Mouse (Mus musculus) testis, adult 2 months (tissue): ENCODE results near the gene Znrf4.

Experiments used
- CTCF ChIP-seq: fragments of 200-500 bp; IDR thresholded peaks from 2 replicates; pipeline ENCODE4 v1.5.1; 2012; ENCODE audit warnings: low read depth, mild to moderate bottlenecking, inconsistent platforms, low read length, moderate library complexity; ENCODE audit not compliant: control insufficient read depth, insufficient read depth, insufficient replicate concordance
- POLR2A ChIP-seq: fragments of 200-500 bp; IDR thresholded peaks from 2 replicates; pipeline ENCODE4 v1.6.1; 2012; ENCODE audit warnings: low read depth, mild to moderate bottlenecking, inconsistent platforms, low read length, moderate library complexity; ENCODE audit not compliant: control insufficient read depth

GRCm38 (mm10) chr17:56490438-56491152 is 21.6 kb downstream of the Znrf4 start:
- TF ChIP-seq CTCF (no peak), POLR2A (no peak)
